Mouse (Mus musculus): ENCODE measurements around the gene Mmd. TPM values are rescaled to one million over a fixed set of nuclear protein-coding genes. Genes with fewer than 3 reads are reported as not detected.
A peak's percentile ranks its signal among the peaks of the same experiment; 100 is the strongest.

Gene Mmd
- polyA plus RNA-seq, 1 experiment from 2014 or later, result 63.3 TPM

GRCm38 (mm10) chr11:90243300-90243699 is 6.0 kb upstream of the Mmd start:
- no peaks in the 10 kb centered on the region for H3K9me3 ChIP-seq (replicated peaks; ENCODE audit: control insufficient read depth, low read length)
- WGBS, result 93% methylated on average over 2 of the region's 2 CpGs
- no peaks in the 10 kb centered on the region for H3K27me3 ChIP-seq (replicated peaks; ENCODE audit: control insufficient read depth, insufficient read depth, low read length)
- no peak overlapping the region for H3K9ac ChIP-seq (ENCODE audit: low read length)
- no peak overlapping the region for H3K4me3 ChIP-seq (ENCODE audit: low read depth, low read length)
- H3K4me1 ChIP-seq (ENCODE audit: control insufficient read depth, insufficient read depth, low read length), result no peaks in the 10 kb centered on the region
- DNase-seq (ENCODE audit: low spot score) (no peak), ATAC-seq (no peak)
- H3K27ac ChIP-seq (ENCODE audit: low read depth, low read length), result no peak overlapping the region
- H3K4me2 ChIP-seq (ENCODE audit: low read length), result no peak overlapping the region
- no peaks in the 10 kb centered on the region for H3K36me3 ChIP-seq (ENCODE audit: control insufficient read depth, insufficient read depth, low read length)

- ATAC-seq (no peak), DNase-seq (ENCODE audit: low spot score) (no peak)
- 88% methylated on average over 6 of the region's 6 CpGs for WGBS
- Histone ChIP-seq H3K27me3 (replicated peaks; ENCODE audit: control insufficient read depth, insufficient read depth, low read length) (no peaks in the 10 kb centered on the region), H3K4me3 (ENCODE audit: low read depth, low read length) (no peak overlapping the region), H3K4me1 (ENCODE audit: control insufficient read depth, insufficient read depth, low read length) (peaks cover 6% of the 10 kb centered on the region), H3K4me2 (ENCODE audit: low read length) (no peak overlapping the region), H3K9me3 (replicated peaks; ENCODE audit: control insufficient read depth, low read length) (no peaks in the 10 kb centered on the region), H3K9ac (ENCODE audit: low read length) (no peak overlapping the region), H3K27ac (ENCODE audit: low read depth, low read length) (no peak overlapping the region), H3K36me3 (ENCODE audit: control insufficient read depth, insufficient read depth, low read length) (no peaks in the 10 kb centered on the region)
These were observed 3.6 kb upstream of the Mmd start for GRCm38 (mm10) chr11:90245630-90246029.

GRCm38 (mm10) chr11:90246676-90247075 is 2.6 kb upstream of the Mmd start:
- H3K27me3 ChIP-seq (replicated peaks; ENCODE audit: control insufficient read depth, insufficient read depth, low read length), result no peaks in the 10 kb centered on the region
- H3K4me3 ChIP-seq (ENCODE audit: low read depth, low read length), result no peak overlapping the region
- no peak overlapping the region for H3K4me2 ChIP-seq (ENCODE audit: low read length)
- H3K4me1 ChIP-seq (ENCODE audit: control insufficient read depth, insufficient read depth, low read length), result peaks cover 11% of the 10 kb centered on the region
- H3K27ac ChIP-seq (ENCODE audit: low read depth, low read length), result no peak overlapping the region
- no peak overlapping the region for H3K9ac ChIP-seq (ENCODE audit: low read length)
- 92% methylated on average over 4 of the region's 4 CpGs for WGBS
- no peaks in the 10 kb centered on the region for H3K9me3 ChIP-seq (replicated peaks; ENCODE audit: control insufficient read depth, low read length)
- no peak for ATAC-seq
- no peak for DNase-seq (ENCODE audit: low spot score)
- no peaks in the 10 kb centered on the region for H3K36me3 ChIP-seq (ENCODE audit: control insufficient read depth, insufficient read depth, low read length)

- Histone ChIP-seq H3K4me2 (ENCODE audit: low read length) (no peak overlapping the region), H3K9ac (ENCODE audit: low read length) (no peak overlapping the region), H3K4me1 (ENCODE audit: control insufficient read depth, insufficient read depth, low read length) (peaks cover 15% of the 10 kb centered on the region), H3K36me3 (ENCODE audit: control insufficient read depth, insufficient read depth, low read length) (no peaks in the 10 kb centered on the region), H3K4me3 (ENCODE audit: low read depth, low read length) (no peak overlapping the region), H3K27me3 (replicated peaks; ENCODE audit: control insufficient read depth, insufficient read depth, low read length) (no peaks in the 10 kb centered on the region), H3K9me3 (replicated peaks; ENCODE audit: control insufficient read depth, low read length) (no peaks in the 10 kb centered on the region), H3K27ac (ENCODE audit: low read depth, low read length) (no peak overlapping the region)
- 73% methylated on average over 4 of the region's 4 CpGs for WGBS
- no peak for ATAC-seq
- DNase-seq (ENCODE audit: low spot score), result no peak
These were observed 1.5 kb upstream of the Mmd start for GRCm38 (mm10) chr11:90247793-90248192.

DNA sequence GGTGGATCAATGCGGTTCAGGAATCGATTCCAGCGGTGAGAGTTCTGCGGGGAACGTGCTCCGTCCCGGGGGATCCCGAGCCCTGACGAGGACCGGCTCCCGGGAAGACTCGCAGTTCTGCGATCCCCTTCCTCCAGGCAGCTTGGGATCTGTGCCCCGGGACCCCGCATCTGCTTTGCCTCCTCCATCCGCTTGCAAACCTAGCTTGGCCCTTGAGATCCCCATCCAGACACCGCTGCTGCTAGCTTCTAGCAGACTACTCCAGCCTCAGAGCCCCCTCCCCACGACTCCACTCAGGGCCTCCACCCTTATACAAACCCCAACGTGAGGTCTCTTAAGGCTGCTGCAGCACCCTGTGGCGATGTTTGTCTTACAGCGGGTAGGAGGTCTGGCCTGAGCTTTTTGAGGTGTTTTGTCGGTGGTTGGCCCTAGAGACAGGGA is 465 bp downstream of the Mmd start:
- no peaks in the 10 kb centered on the region for H3K36me3 ChIP-seq (ENCODE audit: control insufficient read depth, insufficient read depth, low read length)
- H3K27me3 ChIP-seq (replicated peaks; ENCODE audit: control insufficient read depth, insufficient read depth, low read length), result no peaks in the 10 kb centered on the region
- ATAC-seq, result peak; percentile 45
- 0% methylated on average over 22 of the region's 22 CpGs for WGBS
- H3K9me3 ChIP-seq (replicated peaks; ENCODE audit: control insufficient read depth, low read length), result no peaks in the 10 kb centered on the region
- peak overlapping the region; percentile 93 for H3K9ac ChIP-seq (ENCODE audit: low read length)
- H3K27ac ChIP-seq (ENCODE audit: low read depth, low read length), result peak overlapping the region; percentile 85
- peak overlapping the region; percentile 82 for H3K4me3 ChIP-seq (ENCODE audit: low read depth, low read length)
- peak overlapping the region; percentile 82 for H3K4me2 ChIP-seq (ENCODE audit: low read length)
- peaks cover 15% of the 10 kb centered on the region for H3K4me1 ChIP-seq (ENCODE audit: control insufficient read depth, insufficient read depth, low read length)
- peak; percentile 58 for DNase-seq (ENCODE audit: low spot score)

GRCm38 (mm10) chr11:90250189-90250588 is 933 bp downstream of the Mmd start:
- no peaks in the 10 kb centered on the region for H3K9me3 ChIP-seq (replicated peaks; ENCODE audit: control insufficient read depth, low read length)
- ATAC-seq (no peak), DNase-seq (ENCODE audit: low spot score) (peak; percentile 38)
- peak overlapping the region; percentile 93 for H3K9ac ChIP-seq (ENCODE audit: low read length)
- peaks cover 15% of the 10 kb centered on the region for H3K4me1 ChIP-seq (ENCODE audit: control insufficient read depth, insufficient read depth, low read length)
- H3K4me2 ChIP-seq (ENCODE audit: low read length), result peak overlapping the region; percentile 82
- peak overlapping the region; percentile 82 for H3K4me3 ChIP-seq (ENCODE audit: low read depth, low read length)
- no peaks in the 10 kb centered on the region for H3K27me3 ChIP-seq (replicated peaks; ENCODE audit: control insufficient read depth, insufficient read depth, low read length)
- WGBS, result 1% methylated on average over 9 of the region's 9 CpGs
- peak overlapping the region; percentile 85 for H3K27ac ChIP-seq (ENCODE audit: low read depth, low read length)
- no peaks in the 10 kb centered on the region for H3K36me3 ChIP-seq (ENCODE audit: control insufficient read depth, insufficient read depth, low read length)

DNA sequence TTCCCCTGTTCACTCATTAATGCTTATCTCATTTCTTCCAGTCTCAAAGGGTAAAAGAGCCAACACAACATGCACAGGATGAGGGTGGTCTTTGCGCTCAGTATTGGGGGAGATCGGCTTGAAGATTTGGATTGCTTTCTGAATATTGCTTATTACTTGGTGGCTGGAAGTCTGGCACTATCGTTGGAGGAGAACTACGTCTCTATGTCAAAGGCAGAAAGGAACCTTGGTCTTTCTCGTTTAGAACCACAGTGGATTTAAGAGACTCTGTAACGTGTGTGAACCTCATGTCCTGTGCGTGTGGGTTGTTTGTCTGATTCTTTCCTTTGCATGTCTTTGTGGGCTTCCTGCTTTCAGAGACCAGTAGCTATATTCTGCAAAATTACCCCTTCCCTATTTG is 1.5 kb downstream of the Mmd start:
- Histone ChIP-seq H3K4me2 (ENCODE audit: low read length) (peak overlapping the region; percentile 82), H3K9ac (ENCODE audit: low read length) (peak overlapping the region; percentile 93), H3K9me3 (replicated peaks; ENCODE audit: control insufficient read depth, low read length) (no peaks in the 10 kb centered on the region), H3K27me3 (replicated peaks; ENCODE audit: control insufficient read depth, insufficient read depth, low read length) (no peaks in the 10 kb centered on the region), H3K4me3 (ENCODE audit: low read depth, low read length) (peak overlapping the region; percentile 82), H3K27ac (ENCODE audit: low read depth, low read length) (no peak overlapping the region), H3K4me1 (ENCODE audit: control insufficient read depth, insufficient read depth, low read length) (peaks cover 16% of the 10 kb centered on the region), H3K36me3 (ENCODE audit: control insufficient read depth, insufficient read depth, low read length) (no peaks in the 10 kb centered on the region)
- DNase-seq (ENCODE audit: low spot score) (no peak), ATAC-seq (no peak)
- 58% methylated on average over 7 of the region's 7 CpGs for WGBS

DNA sequence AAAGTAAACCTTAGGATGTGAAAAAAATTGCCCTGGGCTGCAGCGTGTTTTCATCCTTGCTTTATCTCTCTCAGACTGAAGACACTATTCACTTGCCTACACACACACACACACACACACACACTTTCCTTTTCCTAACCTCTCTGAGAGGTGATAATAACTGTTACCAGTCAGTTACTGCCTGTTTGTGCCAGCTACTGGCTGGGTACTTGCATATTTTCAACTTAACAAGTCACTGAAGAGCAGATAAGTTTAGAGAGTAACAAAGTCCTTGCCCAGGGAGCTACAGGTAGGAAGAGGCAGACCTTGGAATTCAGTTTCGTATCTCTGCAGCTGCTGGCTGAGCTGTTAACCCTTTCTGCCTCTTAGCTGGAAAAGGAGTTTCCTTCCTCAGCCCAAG is 2.7 kb downstream of the Mmd start:
- 34% methylated on average over 2 of the region's 2 CpGs for WGBS
- Histone ChIP-seq H3K4me3 (ENCODE audit: low read depth, low read length) (no peak overlapping the region), H3K4me1 (ENCODE audit: control insufficient read depth, insufficient read depth, low read length) (peaks cover 17% of the 10 kb centered on the region), H3K9me3 (replicated peaks; ENCODE audit: control insufficient read depth, low read length) (no peaks in the 10 kb centered on the region), H3K36me3 (ENCODE audit: control insufficient read depth, insufficient read depth, low read length) (no peaks in the 10 kb centered on the region), H3K27ac (ENCODE audit: low read depth, low read length) (no peak overlapping the region), H3K9ac (ENCODE audit: low read length) (no peak overlapping the region), H3K4me2 (ENCODE audit: low read length) (no peak overlapping the region), H3K27me3 (replicated peaks; ENCODE audit: control insufficient read depth, insufficient read depth, low read length) (no peaks in the 10 kb centered on the region)
- DNase-seq (ENCODE audit: low spot score) (no peak), ATAC-seq (no peak)

DNA sequence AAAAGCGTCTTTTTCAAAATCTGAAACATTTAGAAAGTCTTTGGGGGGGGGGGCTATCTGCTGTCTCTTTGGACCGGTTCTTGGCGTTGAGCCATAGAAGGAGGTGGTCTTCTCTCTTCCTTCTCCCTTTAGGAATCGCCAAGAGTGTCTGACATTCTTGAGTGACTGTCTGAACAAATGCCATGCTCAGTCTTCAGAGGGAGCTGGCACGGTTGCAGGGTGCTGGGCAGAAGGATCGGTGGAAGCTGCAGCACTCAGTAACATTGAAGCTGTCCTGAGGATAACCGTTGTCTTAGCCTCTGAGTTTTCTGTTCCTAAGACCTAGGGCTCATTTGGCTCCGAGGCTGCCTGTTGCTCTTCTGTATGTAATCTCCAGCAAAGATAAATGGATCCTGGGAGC is 3.1 kb downstream of the Mmd start:
- DNase-seq (ENCODE audit: low spot score), result no peak

More for the DNA sequence above, 3.1 kb downstream of the Mmd start:
- H3K4me3 ChIP-seq (ENCODE audit: low read depth, low read length), result no peak overlapping the region
- H3K9me3 ChIP-seq (replicated peaks; ENCODE audit: control insufficient read depth, low read length), result no peaks in the 10 kb centered on the region
- H3K27me3 ChIP-seq (replicated peaks; ENCODE audit: control insufficient read depth, insufficient read depth, low read length), result no peaks in the 10 kb centered on the region
- peaks cover 1% of the 10 kb centered on the region; the same call in 1 of the 2 replicates for H3K36me3 ChIP-seq (ENCODE audit: control insufficient read depth, insufficient read depth, low read length)
- no peak overlapping the region for H3K27ac ChIP-seq (ENCODE audit: low read depth, low read length)
- H3K4me1 ChIP-seq (ENCODE audit: control insufficient read depth, insufficient read depth, low read length), result peaks cover 17% of the 10 kb centered on the region
- H3K4me2 ChIP-seq (ENCODE audit: low read length), result no peak overlapping the region
- no peak overlapping the region for H3K9ac ChIP-seq (ENCODE audit: low read length)
- ATAC-seq, result no peak
- 69% methylated on average over 8 of the region's 8 CpGs for WGBS
